Mouse (Mus musculus): ENCODE data around the gene Hectd1.

The Hectd1 gene

DNA sequence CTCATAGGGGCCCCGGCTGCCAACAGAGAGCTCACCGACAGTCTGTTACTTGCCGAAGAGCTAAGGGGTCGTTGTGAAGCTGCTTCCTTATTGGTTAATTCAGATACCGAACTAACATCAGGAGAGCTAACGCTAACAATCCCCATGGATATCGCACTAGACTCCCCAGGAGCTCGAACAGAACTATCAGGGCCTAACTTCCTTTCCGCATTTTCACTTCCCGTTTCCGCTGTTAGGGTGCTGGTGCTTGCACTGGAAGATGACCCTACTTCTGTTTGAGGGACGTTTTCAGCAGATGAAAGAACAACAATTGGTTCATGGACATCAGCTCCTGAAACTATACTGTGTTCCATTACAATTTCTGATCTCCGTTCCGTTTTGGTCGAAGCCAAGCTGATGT, 60.6 kb downstream of the Hectd1 start:
- no peak for DNase-seq (ENCODE audit: low spot score)

DNA sequence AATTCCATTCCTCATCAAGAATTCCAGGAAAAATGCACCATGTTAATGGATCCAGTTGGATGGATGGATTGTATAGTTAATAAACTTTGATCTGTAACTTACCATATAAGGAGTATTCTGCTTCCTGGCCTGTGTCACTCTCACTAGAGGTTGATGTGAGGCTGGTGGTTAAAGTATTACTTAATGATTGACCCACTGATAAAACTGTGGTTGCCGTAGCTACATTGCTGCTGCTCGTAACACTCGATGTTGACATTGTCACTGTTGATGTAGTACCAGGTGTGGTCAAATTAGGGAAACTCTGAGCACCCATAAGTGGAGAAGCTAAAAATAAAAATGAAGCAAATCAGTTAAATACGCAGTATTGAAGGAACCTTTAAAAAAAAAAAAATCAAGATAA, 61.9 kb downstream of the Hectd1 start:
- DNase-seq (ENCODE audit: low spot score), result no peak

DNA sequence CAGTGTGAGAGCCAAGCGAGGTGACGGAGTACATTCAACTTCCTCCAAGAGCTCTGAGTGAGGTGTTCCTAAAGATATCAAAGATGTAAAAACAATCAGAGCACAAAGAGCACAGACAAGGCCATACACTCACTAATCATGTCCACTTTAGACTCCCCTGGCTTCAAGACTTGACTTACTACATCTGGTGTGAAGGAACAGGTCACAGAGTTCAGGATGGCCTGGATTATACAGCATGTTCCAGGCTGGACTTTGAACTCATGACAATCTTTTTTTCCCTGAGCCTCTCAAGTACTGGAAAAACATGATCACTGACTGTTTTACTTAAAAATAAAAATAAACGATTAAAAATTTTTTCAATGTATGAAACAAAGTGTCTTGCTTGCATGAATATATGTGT, 70.0 kb downstream of the Hectd1 start:
- no peak for DNase-seq (ENCODE audit: low spot score)

GRCm38 (mm10) chr12:51756599-51756961, 72.8 kb downstream of the Hectd1 start:
- DNase-seq (ENCODE audit: low spot score), result no peak

- DNase-seq (ENCODE audit: low spot score), result no peak
These were observed 73.3 kb downstream of the Hectd1 start for GRCm38 (mm10) chr12:51755938-51756598.

GRCm38 (mm10) chr12:51747348-51747747, 82.0 kb downstream of the Hectd1 start:
- DNase-seq (ENCODE audit: low spot score), result no peak

- no peak for DNase-seq (ENCODE audit: low spot score)
These were observed 84.4 kb downstream of the Hectd1 start for GRCm38 (mm10) chr12:51744957-51745356.

GRCm38 (mm10) chr12:51741690-51742089, 87.6 kb downstream of the Hectd1 start:
- no peak for DNase-seq (ENCODE audit: low spot score)

- no peak for DNase-seq (ENCODE audit: low spot score)
These were observed 92.5 kb downstream of the Hectd1 start for GRCm38 (mm10) chr12:51736807-51737206.

- no peak for DNase-seq (ENCODE audit: low spot score)
These were observed 93.0 kb downstream of the Hectd1 start for GRCm38 (mm10) chr12:51736381-51736780.

DNA sequence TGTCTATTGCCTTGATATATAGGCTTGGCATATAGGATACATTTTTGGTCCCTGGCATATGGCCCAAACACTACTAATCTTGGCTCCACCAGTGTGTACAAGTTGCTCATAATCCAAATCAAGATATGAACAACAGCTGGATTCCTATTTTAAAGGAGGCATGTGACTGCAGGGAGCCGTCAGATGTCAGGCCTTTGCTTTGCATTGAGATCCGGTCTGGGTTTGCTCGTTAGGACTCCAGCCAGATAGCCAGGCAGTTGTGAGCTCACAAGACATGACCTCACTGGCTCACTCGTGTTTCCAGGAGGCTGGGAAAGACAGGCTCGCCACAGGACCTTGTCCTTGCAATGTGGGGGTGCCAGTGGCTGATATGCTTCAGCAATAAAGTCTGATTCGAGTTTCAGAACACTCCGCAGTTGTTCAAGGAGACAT, 93.5 kb downstream of the Hectd1 start:
- DNase-seq (ENCODE audit: low spot score), result no peak

- no peak for DNase-seq (ENCODE audit: low spot score)
These were observed 94.6 kb downstream of the Hectd1 start for GRCm38 (mm10) chr12:51734605-51735211.

DNA sequence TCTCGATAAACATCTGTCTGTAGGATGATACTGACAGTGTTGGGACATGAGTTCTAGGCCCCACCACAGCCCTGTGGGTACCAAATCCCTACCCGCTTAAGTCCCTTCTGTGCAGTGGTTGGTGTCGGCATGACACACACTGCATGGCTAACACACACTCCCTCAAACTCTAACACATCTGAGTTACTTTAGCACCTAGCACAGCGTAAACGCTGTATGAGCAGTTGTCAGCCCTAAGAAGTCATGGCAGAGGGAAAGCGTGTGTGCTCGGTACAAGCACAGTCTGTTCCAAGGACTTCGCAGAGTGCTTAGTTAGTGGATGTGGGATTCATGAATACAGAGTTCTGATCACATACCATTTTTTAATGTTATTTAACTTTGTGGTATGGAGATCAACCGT, 99.5 kb downstream of the Hectd1 start:
- no peak for DNase-seq (ENCODE audit: low spot score)

GRCm38 (mm10) chr12:51729058-51729457, 100.3 kb downstream of the Hectd1 start:
- no peak for DNase-seq (ENCODE audit: low spot score)

GRCm38 (mm10) chr12:51721836-51722235, 107.5 kb downstream of the Hectd1 start:
- DNase-seq (ENCODE audit: low spot score), result no peak

DNA sequence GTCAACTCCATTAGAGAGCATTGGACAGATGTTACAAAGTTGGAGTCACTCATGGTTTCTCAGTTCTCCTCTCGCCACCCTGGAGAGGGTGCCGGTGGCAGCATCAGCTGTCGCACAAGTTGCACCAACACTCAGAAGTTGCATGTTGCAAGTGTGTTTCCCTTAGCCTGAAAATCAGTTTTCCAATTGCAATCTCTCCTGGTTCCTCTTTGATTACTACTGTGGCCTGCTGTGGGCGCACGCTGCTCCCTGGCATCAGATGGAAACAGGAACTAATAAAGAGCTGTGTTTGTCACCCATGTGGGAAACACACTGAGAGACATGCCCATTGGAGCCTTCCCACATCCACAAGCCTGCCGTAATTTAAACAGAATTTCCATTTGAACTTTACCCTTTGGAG, 110.7 kb downstream of the Hectd1 start:
- DNase-seq (ENCODE audit: low spot score), result no peak

DNA sequence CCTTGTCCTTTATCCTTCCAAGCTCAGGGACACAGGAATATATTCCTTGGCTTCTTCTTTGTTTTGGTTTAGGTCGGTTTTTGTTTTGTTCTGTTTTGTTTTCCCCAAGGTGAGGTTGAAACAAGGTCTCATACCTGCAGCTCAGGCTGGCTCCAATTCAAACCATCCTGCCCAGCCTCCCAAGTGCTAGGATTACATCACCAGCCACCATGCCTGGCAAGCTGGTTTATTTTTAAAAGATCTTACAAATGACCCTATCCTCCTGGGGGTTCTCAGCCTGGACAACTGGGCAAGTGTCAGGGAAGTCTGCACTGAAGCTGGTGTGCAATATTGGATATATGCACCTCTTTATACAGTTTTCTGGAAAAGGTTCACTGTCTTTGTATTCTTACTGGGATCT, 116.7 kb downstream of the Hectd1 start:
- no peak for DNase-seq (ENCODE audit: low spot score)

GRCm38 (mm10) chr12:51710154-51710553, 119.2 kb downstream of the Hectd1 start:
- no peak for DNase-seq (ENCODE audit: low spot score)

DNA sequence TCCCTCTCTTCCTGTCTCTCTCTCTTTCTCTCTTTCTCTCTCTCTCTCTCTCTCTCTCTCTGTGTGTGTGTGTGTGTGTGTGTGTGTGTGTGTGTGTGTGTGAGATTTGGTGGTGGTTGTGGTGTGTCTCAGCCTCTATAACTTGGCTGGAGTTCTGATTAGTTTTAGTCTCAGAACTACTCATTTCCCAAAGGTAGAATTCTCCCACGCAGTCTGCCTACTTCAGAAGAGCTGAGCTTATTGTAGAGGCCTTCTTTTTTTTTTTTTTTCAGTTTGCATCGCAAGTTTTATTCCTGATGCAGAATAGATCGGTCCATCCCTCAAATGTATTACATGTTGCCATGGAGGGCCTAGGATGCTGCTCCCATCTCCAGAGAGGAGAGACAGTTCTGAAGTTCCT, 119.6 kb downstream of the Hectd1 start:
- DNase-seq (ENCODE audit: low spot score), result no peak

DNA sequence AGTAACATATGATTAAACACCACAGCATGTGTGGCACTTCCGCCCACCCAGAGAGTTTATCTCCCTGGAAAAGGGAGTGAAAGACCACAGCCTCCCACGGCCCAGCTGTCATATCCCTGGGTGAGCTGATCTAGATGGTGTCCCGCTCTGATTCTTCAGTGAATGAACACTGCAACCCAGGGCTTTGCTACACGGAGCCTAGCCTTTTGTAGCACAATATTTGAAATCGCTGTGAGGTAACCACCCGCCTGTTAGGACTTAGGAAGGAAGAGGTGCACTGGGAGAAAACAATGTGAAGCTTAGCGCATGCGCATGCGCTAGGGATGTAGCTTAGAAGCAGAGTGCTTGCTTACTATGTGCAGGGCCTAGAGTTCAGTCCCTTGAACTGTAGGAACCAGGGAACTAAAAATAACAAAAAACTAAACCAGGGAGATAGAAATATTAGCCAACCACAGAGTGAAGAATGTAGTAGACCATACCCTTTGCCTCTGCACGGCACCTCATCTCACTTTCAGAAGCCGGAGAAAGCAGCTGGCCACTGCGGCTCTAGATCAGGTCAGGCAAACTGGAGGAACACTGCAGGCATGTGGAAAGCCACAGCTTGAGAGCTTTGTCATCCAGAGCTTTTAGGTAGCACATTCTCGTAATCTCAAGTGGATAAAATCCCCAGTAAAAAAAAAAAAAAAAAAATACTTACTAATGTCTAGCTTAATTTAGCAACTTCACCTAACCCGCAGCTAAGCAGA, 120.2 kb downstream of the Hectd1 start:
- no peak for DNase-seq (ENCODE audit: low spot score)

- no peak for DNase-seq (ENCODE audit: low spot score)
These were observed 122.6 kb downstream of the Hectd1 start for GRCm38 (mm10) chr12:51706673-51707235.

GRCm38 (mm10) chr12:51705778-51706177, 123.6 kb downstream of the Hectd1 start:
- no peak for DNase-seq (ENCODE audit: low spot score)

GRCm38 (mm10) chr12:51704572-51704971, 124.8 kb downstream of the Hectd1 start:
- no peak for DNase-seq (ENCODE audit: low spot score)
